Mouse (Mus musculus): ENCODE data around the gene Cox7b. TPM values are rescaled to one million over a fixed set of nuclear protein-coding genes. Genes with fewer than 3 reads are reported as not detected.

Cox7b gene
- polyA plus RNA-seq (2017; shearing (Covaris generic)), result 305 TPM

DNA sequence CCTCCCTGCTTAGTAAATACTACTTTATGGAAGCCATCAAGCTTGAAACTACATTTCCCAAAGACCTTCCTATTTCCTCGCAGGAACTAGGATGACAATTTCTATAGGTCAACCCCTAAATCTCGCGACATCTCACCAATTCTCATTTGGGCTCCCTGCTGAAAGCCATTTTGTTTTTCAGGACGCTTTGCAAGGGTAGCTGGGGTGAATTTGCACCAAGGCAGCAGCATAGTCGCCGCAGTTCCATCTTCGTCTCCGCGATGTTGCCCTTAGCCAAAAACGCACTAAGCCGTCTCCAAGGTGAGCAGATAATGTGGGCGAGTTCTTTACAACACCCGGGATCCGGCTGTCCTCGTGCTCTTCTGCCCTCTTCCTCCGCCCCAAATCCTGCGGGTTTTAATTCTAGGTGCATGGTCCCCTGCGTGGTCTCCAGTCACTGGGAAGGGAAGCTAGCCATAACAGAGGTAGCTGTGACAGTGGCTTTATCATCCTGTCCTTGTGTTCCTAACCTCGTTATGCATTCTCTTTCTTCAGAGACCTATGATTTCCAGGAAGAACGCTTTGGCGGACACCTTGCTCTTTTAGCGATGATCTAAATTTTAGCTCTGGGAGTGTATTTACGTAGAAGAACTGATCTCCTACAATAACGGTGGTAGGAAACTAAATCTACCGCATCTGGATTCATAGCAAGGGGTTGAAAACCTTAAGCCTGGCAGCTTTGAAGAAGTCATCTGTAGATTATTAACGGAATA, at the start of gene Cox7b:
Cox7b (plus strand) TSS at position 130 of the 752 bp plus-strand sequence.

DNA sequence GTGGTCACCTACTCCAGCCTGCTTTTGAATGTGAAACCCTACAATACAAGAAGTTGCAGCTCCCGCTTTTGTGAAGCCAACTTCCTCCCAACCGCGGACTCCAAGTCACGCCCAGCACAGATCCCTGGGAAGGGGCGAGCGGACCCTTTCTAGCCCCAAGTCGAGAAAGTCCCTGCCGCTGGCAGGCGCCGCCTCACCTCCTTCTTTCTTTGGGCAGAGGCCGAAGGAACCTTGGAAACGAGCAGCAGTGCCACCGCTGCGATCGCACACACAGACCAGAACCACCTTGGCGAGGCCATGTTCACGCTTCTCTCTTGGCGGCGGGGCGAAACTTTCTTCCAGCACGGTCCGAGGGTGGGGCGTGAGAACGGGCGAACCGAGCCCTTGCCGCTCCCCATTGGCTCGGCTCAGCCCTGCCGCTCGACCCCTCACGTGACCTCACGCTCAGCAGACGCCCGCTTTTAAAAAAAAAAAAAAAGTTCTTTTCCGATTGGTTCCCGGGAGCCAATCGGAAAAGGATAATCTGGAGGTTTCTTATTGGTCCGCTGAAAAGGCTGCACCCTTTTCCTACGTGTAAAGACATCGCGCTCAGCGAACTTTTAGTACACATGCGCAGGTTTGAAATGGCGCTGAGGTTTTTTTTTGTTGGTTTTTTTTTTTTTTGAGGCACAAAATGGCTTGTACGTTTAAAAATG, 3.9 kb upstream of the Cox7b start, which contains the start of gene Magt1:
Magt1 (minus strand) TSS at position 442 of the 695 bp plus-strand sequence.

DNA sequence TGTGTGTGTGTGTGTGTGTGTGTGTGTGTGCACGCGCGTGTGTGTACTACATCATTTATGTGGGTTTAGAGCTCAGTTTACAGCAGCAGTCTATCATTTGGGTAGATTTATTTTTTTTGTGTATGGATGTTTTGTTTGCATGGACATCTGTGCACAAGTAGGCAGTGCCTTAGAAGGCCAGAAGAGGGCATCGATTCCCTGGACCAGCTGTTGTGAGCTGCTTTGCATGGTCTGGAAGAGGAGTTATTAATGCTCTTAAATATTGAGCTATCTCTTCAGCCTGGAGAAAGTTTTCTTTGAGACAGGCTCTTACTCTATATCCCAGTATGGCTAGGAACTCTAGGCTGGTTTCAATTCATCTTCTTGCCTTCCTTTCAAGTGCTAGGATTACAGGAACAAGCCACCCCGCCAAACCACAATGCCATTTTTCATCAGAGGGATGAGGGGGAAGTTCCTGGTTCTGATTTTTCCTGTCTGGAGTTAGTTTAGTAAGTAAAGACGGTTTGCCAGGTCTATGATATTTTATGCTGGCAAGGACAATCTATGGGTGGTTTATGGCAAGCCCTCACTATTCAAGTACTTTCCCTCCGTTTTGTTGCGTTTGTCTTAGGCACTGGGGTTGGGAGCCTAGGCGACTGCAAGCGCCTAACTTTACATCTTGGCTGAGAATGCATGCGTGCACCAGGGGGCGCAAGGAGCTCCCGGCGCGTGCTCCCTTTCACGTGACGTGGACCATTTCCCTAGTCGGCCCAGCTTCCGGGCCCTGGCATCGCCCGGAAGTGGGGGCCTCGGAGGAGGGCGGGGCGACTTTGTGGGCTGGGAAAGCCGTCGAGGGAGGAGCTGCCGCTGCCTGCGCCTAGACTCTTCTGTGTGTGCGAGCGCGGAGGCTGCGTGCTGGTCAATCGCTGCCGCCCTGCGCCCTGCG, 11.2 kb downstream of the Cox7b start, which contains the start of gene Atp7a:
Atp7a (plus strand) TSS at position 859 of the 925 bp plus-strand sequence.

Other genes starting within 250 kb of the Cox7b start
- gene Atrx, start 86.3 kb upstream of the Cox7b start, polyA plus RNA-seq (2017; shearing (Covaris generic)), result 298 TPM
- gene Magt1, start 3.8 kb upstream of the Cox7b start, polyA plus RNA-seq (2017; shearing (Covaris generic)), result 38.9 TPM
- gene Atp7a, start 11.6 kb downstream of the Cox7b start, polyA plus RNA-seq (2017; shearing (Covaris generic)), result 12.8 TPM
- gene Tlr13, start 127.5 kb downstream of the Cox7b start, polyA plus RNA-seq (2017; shearing (Covaris generic)), result 0.11 TPM
- 194 TPM for gene Pgk1, start 171.4 kb downstream of the Cox7b start, polyA plus RNA-seq (2017; shearing (Covaris generic))
- gene Taf9b, start 205.5 kb downstream of the Cox7b start, polyA plus RNA-seq (2017; shearing (Covaris generic)), result 36.6 TPM
- gene Fnd3c2, start 239.7 kb downstream of the Cox7b start, polyA plus RNA-seq (2017; shearing (Covaris generic)), result not detected